In genomic region chr8:117094053-117094452, GRCm38 (mm10) we compare ENCODE assay signal across 10 mouse cellular contexts. TPM values are rescaled to one million over a fixed set of nuclear protein-coding genes. Genes with fewer than 3 reads are reported as not detected.
DNase-seq lines count a peak whose midpoint lies in the region; TF ChIP-seq lines count a peak whose summit lies in the region.
"Had no signal": no experiment of that assay in that cellular context is flagged by ENCODE, and none has a peak within 500 bp of the region (broad histone marks: within the 10 kb centered on the region; RNA-seq: fewer than 3 reads in every experiment).

No protein-coding gene starts in this region.

- H3K4me3 ChIP-seq in thymus, adult 2 months (ENCODE audit: control insufficient read depth, insufficient read depth, low read length) = no peak overlapping the region
- H3K4me3 ChIP-seq: megakaryocyte, embryonic 14.5 days had no signal

- intact Hi-C loops in heart, postnatal 25 days (cut with DNase I) = no loop called here
- intact Hi-C loops in left cerebral cortex, postnatal 25 days (cut with DNase I) = no loop called here

- H3K27ac ChIP-seq in thymus, adult 2 months (ENCODE audit: control insufficient read depth, insufficient read depth, low read length) = no peak overlapping the region

- peak; percentile 95 for DNase-seq in heart, adult 11 months
- DNase-seq in heart, postnatal 25 days (ENCODE audit: low spot score) = no peak
- peak; percentile 97 for DNase-seq in 3T3-L1 (ENCODE audit: low read depth, low spot score)
- DNase-seq in brain, adult 2 months (ENCODE audit: low read depth, low spot score) = peak; percentile 86
- DNase-seq in left cerebral cortex, postnatal 25 days (ENCODE audit: low spot score in 2 of 2) = peak; percentile 26 to 75
- no peak for DNase-seq in thymus, adult 2 months
- no peak for DNase-seq in retina, postnatal 1 day
- DNase-seq in neural tube, embryonic 10.5 days (ENCODE audit: extremely low spot score, low spot score) = no peak
- DNase-seq: kidney, postnatal 4 days had no signal

- no peak for TF ChIP-seq CTCF in thymus, adult 2 months (IDR thresholded peaks at IDR 0.05; ENCODE audit: borderline replicate concordance, control insufficient read depth, extremely low read depth, insufficient read depth, low read length, poor library complexity)

- no peaks in the 10 kb centered on the region for H3K36me3 ChIP-seq in thymus, adult 2 months (ENCODE audit: control insufficient read depth, insufficient read depth, low read length)

- TF ChIP-seq POLR2A in thymus, adult 2 months (IDR thresholded peaks at IDR 0.05; ENCODE audit: control insufficient read depth, extremely low read depth, insufficient read depth, low read length, poor library complexity) = no peak

- no peaks in the 10 kb centered on the region for H3K27me3 ChIP-seq in thymus, adult 2 months (ENCODE audit: control insufficient read depth, insufficient read depth, low read length)

- WGBS in thymus, adult 2 months = 70% methylated on average over 5 of the region's 5 CpGs

- H3K4me1 ChIP-seq in thymus, adult 2 months (replicated peaks; ENCODE audit: control insufficient read depth, insufficient read depth, low read length) = no peaks in the 10 kb centered on the region

RNA-seq across cellular contexts. Expression of gene Bco1, which starts 1.6 kb away (rescaled TPM):
- total RNA-seq in heart, postnatal 25 days (2021) = not detected
- total RNA-seq in left cerebral cortex, postnatal 25 days (2021) = not detected
- polyA plus RNA-seq in thymus, adult 2 months (2012; rRNA removed) = 0.06 and 0.07 TPM in 2 replicates

RNA-seq across cellular contexts. Expression of gene Pkd1l2, which starts 11.8 kb away (rescaled TPM):
- total RNA-seq in heart, postnatal 25 days (2021) = not detected
- under 1 TPM in 1 of 2 experiments, not detected in 1; 0.07 TPM for total RNA-seq in left cerebral cortex, postnatal 25 days (2021)
- 0.09 and 0.16 TPM in 2 replicates for polyA plus RNA-seq in thymus, adult 2 months (2012; rRNA removed)

Comparison
In these comparisons a context has a peak if more than half of its experiments do, and no peak if none do; other contexts are left out.
1. DNase-seq: peak in heart, adult 11 months (single experiment), 3T3-L1 (single experiment), brain, adult 2 months (single experiment) and left cerebral cortex, postnatal 25 days (2 of 2); none in heart, postnatal 25 days (single experiment), thymus, adult 2 months (single experiment), retina, postnatal 1 day (single experiment) and neural tube, embryonic 10.5 days (single experiment).